Mouse (Mus musculus) urinary bladder, postnatal 4 days (tissue): ENCODE data around the gene Prdm12.

Experiments
- DNase-seq, 2 experiments: peaks; one replicate each; pipeline ENCODE4 v3.0.0; 2021 to 2022; ENCODE audit warnings: low spot score in 2 of 2

Gene Prdm12

DNA sequence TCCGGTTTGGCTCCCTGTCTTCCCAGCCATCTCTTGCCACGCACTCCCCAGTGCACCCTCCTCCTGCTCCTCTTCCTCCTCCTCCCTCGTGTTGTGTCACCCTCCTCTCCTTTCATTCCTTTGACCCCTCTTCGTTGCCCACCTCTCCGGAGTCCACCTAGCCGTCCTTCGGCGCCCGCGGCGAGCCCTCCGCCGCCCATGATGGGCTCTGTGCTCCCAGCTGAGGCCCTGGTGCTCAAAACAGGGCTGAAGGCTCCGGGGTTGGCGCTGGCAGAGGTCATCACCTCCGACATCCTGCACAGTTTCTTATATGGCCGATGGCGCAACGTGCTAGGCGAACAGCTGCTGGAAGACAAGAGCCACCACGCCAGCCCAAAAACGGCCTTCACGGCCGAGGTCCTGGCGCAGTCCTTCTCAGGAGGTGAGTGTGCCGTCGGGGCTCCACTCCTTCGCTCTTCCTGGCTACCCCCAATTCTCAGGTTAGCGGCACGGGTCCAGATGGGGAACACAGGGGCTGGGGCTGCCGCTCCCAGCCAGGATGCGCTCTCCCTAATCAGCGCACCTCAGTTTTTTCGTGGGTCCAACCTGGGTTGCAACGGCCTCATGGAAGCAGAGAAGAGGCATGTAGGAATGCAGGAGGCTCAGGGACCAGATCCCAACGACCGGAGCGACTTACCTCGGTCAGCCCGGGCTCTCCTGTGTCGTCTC is at the start of gene Prdm12:
Prdm12 (plus strand) TSS at position 137 of the 708 bp plus-strand sequence.
- DNase-seq = no peak

- DNase-seq = no peak
Measured at GRCm38 (mm10) chr2:31591799-31592484, 47.9 kb upstream of the Prdm12 start.

GRCm38 (mm10) chr2:31607555-31607954 is 32.3 kb upstream of the Prdm12 start:
- DNase-seq = no peak

GRCm38 (mm10) chr2:31609859-31610261 is 30.0 kb upstream of the Prdm12 start:
- no peak for DNase-seq

DNA sequence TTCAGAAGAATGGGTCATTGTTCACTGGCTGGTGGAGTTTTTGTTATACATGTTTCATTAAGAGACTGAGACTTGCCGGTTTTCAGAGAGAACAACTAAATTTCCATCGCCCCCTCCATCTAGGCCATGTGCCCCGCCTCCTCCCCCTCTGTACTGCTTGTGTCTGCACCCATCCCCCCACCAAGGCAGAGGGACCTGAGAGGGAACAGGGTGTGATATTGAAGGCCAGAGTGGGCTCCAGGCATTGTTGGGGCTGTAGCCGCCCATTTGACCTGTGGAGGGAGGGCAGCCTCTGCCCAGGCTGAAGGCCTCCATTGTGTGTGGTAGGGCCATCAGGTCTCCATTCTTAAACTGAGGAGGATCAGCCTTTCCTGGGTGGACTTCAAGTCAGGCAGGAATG is 28.9 kb upstream of the Prdm12 start:
- DNase-seq = no peak

DNA sequence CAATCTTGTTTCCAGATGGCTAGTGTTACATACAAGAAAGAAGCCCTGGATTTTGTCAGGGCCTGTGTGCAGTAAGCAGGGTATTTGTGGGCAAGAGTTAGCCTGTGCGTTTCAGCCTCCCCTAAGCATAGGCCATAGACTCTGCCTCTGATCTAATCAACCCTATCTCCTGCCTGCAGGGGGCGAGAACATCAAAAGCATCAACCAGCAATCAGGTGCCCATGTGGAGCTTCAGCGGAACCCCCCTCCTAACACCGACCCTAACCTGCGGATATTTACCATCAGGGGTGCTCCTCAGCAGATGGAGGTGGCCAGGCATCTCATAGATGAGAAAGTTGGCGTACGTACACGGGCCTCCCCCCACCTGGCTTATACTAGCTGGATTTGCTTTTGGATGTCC is 28.4 kb upstream of the Prdm12 start:
- DNase-seq = no peak

GRCm38 (mm10) chr2:31612627-31613026 is 27.2 kb upstream of the Prdm12 start:
- no peak for DNase-seq

GRCm38 (mm10) chr2:31613781-31614180 is 26.1 kb upstream of the Prdm12 start:
- DNase-seq = no peak

GRCm38 (mm10) chr2:31618484-31619161 is 21.2 kb upstream of the Prdm12 start:
- no peak for DNase-seq

DNA sequence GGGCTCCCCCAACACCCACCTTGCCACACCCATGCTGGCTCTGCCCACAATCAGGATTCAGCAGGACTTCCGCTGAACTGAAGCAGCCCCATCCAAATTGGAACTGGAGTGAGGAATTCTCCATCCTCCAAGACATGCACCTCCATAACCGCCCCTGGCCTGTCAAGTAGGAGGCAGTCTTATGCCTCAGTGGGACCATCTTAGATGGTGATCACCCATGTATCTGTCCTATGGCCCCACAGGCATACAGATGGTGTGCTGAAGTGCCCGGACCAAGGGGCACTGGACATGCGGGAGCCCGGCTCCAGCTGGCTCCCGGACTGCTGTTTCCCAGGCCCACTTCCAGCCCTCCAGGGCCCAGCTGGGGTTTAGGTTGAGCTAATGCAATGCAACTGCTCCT is 20.6 kb upstream of the Prdm12 start:
- no peak for DNase-seq

GRCm38 (mm10) chr2:31633531-31633930 is 6.3 kb upstream of the Prdm12 start:
- no peak for DNase-seq

DNA sequence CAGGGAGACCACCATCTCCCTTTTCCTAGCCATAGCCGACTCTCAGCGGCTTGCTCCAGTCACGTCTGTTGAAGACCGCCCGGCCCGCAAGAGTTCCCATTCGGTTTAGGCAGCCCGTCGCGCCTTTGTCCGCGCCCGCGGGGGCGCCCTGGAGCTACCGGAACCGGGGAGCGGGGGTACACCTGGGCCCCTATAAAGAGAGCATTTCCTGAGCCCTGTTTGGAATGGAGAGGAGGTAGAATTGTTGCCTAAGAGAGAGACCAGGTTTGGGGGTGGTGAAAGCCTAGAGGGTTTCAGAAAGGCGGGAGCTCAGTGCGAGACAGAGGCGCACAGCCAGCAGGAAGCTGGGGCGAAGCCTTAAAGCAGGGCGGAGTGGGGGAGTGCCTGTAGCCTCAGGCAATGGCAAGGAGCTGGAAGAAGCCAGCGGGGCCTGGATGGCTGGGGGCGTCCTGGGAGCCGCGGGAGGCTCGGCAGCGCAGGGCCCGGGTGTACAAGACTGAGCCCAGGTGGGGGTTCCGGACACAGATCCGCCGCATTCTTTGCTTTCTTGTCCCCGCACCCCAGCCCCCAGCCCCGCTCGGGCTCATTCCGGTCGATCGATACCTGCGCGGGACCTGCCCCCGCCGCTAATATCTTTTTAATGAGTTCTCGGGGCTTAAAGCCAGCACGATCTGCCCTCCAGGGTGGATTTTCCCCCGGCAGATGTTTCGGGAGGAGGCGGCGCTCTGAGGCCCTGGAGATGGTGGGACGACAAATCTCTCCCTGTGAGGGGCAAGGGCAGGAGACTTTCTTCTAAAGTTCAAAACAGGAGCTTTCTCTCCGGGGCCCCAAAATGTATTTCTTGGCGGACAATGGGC is 4.3 kb upstream of the Prdm12 start:
- DNase-seq = no peak

DNA sequence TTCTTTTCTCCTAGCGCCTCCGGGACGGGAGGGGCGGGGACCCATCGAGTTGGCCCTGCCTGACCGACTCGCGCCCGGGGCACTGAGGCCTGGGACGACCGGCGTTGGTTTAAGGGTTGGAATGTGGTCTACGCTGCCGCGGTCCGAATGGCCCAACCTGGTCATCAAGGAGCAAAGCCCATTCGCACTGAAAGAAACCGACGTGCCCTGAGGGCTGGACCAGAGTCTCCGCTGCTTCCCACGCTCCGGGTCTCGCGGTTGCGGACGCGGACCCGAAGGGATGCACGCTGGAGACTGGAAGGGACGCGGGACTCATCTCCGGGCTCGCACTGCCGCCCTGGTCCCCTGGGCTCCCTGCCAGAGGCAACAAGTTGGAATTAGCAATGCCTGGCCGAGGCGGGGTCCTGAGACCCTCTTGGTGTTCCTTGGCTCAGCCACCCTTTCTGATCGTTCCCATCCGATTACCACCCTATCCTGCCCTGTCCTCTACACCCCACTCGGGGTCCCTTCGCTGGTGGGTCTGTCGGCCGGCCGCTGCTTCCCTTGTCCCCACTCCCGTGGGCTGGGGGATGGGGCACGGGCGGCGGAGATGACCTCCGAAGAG is 3.6 kb upstream of the Prdm12 start:
- DNase-seq = no peak

GRCm38 (mm10) chr2:31636742-31637141 is 3.1 kb upstream of the Prdm12 start:
- DNase-seq = no peak

GRCm38 (mm10) chr2:31637311-31637710 is 2.5 kb upstream of the Prdm12 start:
- no peak for DNase-seq

DNA sequence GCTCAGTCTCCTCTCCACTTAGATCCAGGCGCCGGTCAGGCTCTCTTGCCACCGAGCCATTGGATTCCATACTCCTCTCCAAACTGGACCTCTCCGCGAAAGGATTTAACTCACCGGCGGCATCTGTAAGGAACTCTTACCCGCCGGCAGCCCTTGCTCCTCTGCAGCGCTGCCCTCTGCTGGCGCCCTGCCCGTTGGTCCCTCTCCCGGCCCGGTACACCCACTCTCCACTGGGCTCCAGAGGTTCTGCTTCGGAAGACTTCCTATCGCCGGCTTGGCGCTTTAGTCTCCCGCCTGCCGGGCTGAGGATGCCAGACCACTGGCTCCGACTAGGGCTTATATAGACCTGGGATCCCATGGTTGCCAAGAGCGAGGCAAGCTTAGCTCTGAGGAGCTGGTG is 2.0 kb upstream of the Prdm12 start:
- no peak for DNase-seq

DNA sequence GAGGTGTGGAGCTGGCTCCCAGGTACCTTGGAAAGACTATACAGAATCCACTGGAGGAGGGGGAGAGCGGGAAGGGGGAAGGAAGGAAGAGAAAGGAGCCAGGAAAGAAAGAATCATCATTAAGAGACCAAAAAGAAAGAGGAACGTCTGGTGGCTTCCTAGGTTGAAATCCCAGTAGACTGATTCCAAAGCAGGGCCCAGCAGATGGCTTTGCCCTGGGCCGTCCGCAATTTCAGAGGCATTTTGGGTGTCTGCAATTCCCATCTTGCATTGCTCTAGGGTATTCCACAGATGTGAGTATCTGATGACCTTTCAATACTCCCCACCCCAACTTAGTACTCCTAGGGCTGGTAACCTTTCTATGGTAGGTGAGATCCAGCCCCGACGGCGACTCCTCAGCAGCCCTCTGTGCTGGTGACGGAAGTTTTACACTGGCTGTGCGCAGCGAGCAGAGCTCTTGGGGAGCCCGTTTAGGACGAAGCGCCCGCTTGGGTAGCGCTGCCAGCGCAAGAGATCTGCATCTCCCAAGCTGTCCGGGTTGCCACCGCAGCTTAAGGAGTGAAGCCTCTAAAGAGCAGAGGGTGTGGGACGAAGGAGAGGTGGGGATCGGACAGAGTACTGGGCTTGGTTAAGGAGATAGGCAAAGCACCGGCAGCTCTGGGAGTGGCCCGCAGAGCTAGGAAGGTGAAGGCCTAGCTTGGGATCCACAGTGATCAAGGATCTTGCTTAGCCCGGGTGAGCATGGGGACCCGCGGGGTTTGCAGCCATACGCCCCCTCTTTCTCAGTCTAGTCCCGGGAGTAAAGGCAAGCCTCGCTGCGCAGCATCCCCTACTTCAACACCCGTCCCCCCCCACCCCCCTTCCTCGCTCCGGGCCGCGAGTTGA is 1.0 kb upstream of the Prdm12 start:
- no peak for DNase-seq

DNA sequence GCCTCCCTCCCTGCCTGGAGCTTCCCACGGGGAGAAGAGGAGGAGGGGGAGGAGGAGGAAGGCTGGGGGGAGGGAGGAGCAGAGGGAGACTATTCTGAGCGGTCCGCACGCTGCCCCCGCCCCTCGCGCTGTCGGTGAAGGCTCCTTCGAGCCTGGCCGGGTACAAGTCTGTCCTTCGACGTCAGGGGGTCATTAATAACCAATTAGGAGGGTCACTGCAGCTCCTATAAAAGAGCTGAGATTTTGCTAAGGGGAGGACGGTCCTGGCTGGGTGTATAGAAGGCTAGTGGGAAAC is 424 bp upstream of the Prdm12 start:
- no peak for DNase-seq

GRCm38 (mm10) chr2:31640609-31641507 is 1.0 kb downstream of the Prdm12 start:
- DNase-seq = no peak

GRCm38 (mm10) chr2:31641508-31641830 is 1.6 kb downstream of the Prdm12 start:
- DNase-seq = no peak
